Mouse (Mus musculus) liver, postnatal 0 days (tissue): ENCODE data around the gene Lrriq4. TPM values are rescaled to one million over a fixed set of nuclear protein-coding genes. Genes with fewer than 3 reads are reported as not detected.

Experiments used
- ATAC-seq: fragments of 200-750 bp; cut with Nextera tagmentation; 2 replicates; pipeline ENCODE4 v1.8.0; 2017; ENCODE audit warnings: mild to moderate bottlenecking, moderate library complexity
- DNase-seq: peaks from one replicate; pipeline ENCODE4 v3.0.0-alpha.2; 2016
- H3K27ac ChIP-seq: fragments of 300-500 bp; sonication (generic); 2 replicates; pipeline ENCODE4 v1.5.1; 2014; ENCODE audit warnings: antibody characterized with exemption, moderate library complexity, mild to moderate bottlenecking, low read depth
- H3K27me3 ChIP-seq: fragments of 300-500 bp; sonication (generic); 2 replicates; pipeline ENCODE4 v1.6.1; 2014; ENCODE audit warnings: low read length, control low read depth, mixed read lengths; ENCODE audit not compliant: insufficient read depth
- H3K36me3 ChIP-seq: fragments of 300-500 bp; sonication (generic); replicated peaks from 2 replicates; pipeline ENCODE4 v1.6.1; 2014; ENCODE audit warnings: mild to moderate bottlenecking, control low read depth, low read length, moderate library complexity, mixed read lengths; ENCODE audit not compliant: insufficient read depth
- H3K4me1 ChIP-seq: fragments of 300-500 bp; sonication (generic); 2 replicates; pipeline ENCODE4 v1.6.1; 2014; ENCODE audit warnings: antibody characterized with exemption, mild to moderate bottlenecking, control low read depth; ENCODE audit not compliant: insufficient read depth
- H3K4me2 ChIP-seq: fragments of 300-500 bp; sonication (generic); 2 replicates; pipeline ENCODE4 v1.6.1; 2014; ENCODE audit warnings: low read depth, mild to moderate bottlenecking, low read length, moderate library complexity, mixed read lengths
- H3K4me3 ChIP-seq: fragments of 300-500 bp; sonication (generic); 2 replicates; pipeline ENCODE4 v1.5.1; 2014; ENCODE audit warnings: low read depth, low read length
- H3K9ac ChIP-seq: fragments of 300-500 bp; sonication (generic); replicated peaks from 2 replicates; pipeline ENCODE4 v1.6.1; 2014; ENCODE audit warnings: mild to moderate bottlenecking, moderate library complexity
- H3K9me3 ChIP-seq: fragments of 300-500 bp; sonication (generic); 2 replicates; pipeline ENCODE4 v1.6.1; 2016; ENCODE audit warnings: mild to moderate bottlenecking, control low read depth, low read length, mixed read lengths
- CTCF ChIP-seq: sonication (generic); IDR thresholded peaks from 2 replicates; pipeline ENCODE4 v1.5.1; 2016; ENCODE audit warnings: antibody characterized with exemption, low read depth
- EP300 ChIP-seq: IDR thresholded peaks from 2 replicates; pipeline ENCODE4 v1.6.1; 2016; ENCODE audit warnings: antibody characterized with exemption, low read depth, mild to moderate bottlenecking
- WGBS: fragments of 180-500 bp; shearing (Covaris S2); extraction: QIAGEN DNeasy Blood & Tissue Kit; methylation state at CpG from one replicate; pipeline ENCODE4 v1.1.7; 2014; ENCODE audit not compliant: insufficient replicate concordance; 5-methylcytosine and 5-hydroxymethylcytosine counted together
- polyA plus RNA-seq: library from polyadenylated mRNA; unstranded; fragments of >200 nt; fragmentation: Nextera tagmentation; extraction: Ambion mirVana; gene quantifications from 2 replicates; pipeline ENCODE4 v1.2.1, GENCODE M21; 2015

The Lrriq4 gene
- polyA plus RNA-seq, 1 experiment from 2014 or later = not detected

DNA sequence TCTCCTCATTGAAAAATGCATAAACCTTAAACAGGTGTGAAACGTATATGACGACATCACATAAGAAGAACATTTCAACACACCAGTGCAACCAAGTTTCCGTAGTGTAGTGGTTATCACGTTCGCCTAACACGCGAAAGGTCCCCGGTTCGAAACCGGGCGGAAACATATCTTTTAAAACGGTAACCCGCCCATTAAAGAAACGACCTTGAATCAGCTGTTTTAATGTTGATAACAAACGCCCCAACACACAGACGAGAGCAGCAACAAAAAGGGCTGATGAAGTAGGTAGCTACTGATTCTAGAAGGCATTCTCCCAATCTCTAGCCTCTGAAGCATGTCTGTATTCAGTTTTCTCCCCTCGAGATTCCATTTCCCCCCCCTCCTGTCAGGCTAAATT is 43.1 kb upstream of the Lrriq4 start:
- no peaks in the 10 kb centered on the region for H3K9me3 ChIP-seq
- peaks cover 11% of the 10 kb centered on the region for H3K36me3 ChIP-seq
- TF ChIP-seq EP300 (peak; percentile 75), CTCF (no peak)
- WGBS = under 1% methylated on average over 17 of the region's 17 CpGs
- H3K9ac ChIP-seq = peak overlapping the region; percentile 65; the same call in 1 of the 2 replicates
- ATAC-seq (peak; percentile 26), DNase-seq (peak; percentile 89)
- peaks cover 24% of the 10 kb centered on the region for H3K4me1 ChIP-seq
- H3K4me3 ChIP-seq = peak overlapping the region; percentile 88
- peak overlapping the region; percentile 84 for H3K4me2 ChIP-seq
- peak overlapping the region; percentile 99 for H3K27ac ChIP-seq
- peaks cover 5% of the 10 kb centered on the region; the same call in 1 of the 2 replicates for H3K27me3 ChIP-seq

- peak overlapping the region; percentile 95 for H3K9ac ChIP-seq
- WGBS = under 1% methylated on average over 13 of the region's 13 CpGs
- TF ChIP-seq CTCF (no peak), EP300 (no peak)
These were observed 42.7 kb upstream of the Lrriq4 start for GRCm38 (mm10) chr3:30601610-30602064.

DNA sequence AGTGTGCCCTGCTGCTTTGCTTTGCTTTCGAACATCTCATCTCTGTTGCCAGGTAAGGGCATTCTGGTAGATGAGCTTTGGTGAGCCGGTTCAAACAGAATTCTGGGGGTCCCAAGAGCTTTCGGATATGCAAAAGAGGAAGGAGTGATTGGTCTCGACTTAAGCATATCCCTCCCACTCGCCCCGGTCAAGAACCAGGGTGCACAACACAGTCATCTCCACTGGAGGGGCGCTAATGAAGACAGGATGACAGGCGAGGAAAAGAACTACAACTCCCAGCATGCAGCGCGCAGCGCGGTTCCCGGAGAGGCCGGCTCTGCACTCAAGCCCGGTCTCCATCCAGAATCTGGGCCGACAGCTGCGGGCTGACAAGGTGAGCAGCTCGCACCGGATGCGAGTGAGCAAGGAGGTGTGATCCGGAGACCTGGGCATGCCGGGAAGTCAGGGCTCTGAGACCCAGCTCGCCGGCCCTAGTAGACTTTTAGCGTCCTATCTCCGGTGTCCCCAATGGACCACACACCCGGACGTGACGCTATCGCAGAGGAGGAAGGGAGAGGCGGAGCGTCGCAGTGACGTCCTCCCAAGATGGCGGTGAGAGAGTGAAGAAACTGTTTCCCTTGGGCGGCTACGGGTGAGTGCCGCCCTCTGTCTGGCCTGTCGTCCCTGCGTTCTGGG is 42.1 kb upstream of the Lrriq4 start, which contains the start of gene Mynn:
Mynn (plus strand) TSS at position 1 of the 675 bp plus-strand sequence.
- Histone ChIP-seq H3K9me3 (no peaks in the 10 kb centered on the region), H3K27ac (peak within 1 kb of the TSS; percentile 99), H3K9ac (peak within 1 kb of the TSS; percentile 95), H3K4me1 (peaks cover 24% of the 10 kb centered on the region), H3K27me3 (peaks cover 5% of the 10 kb centered on the region; the same call in 1 of the 2 replicates), H3K4me2 (peak within 1 kb of the TSS; percentile 84), H3K4me3 (peak within 1 kb of the TSS; percentile 88), H3K36me3 (peaks cover 17% of the 10 kb centered on the region)
- DNase-seq (peak; percentile 97), ATAC-seq (peak; percentile 92)
- WGBS = 0% methylated on average over 40 of the region's 40 CpGs
- 0 out of 2 replicates have a peak, but pooled peaks have one; percentile 10 for TF ChIP-seq EP300
- TF ChIP-seq CTCF = peak; percentile 67

More at GRCm38 (mm10) chr3:30601610-30602064, 42.7 kb upstream of the Lrriq4 start:
- Histone ChIP-seq H3K27ac (peak overlapping the region; percentile 99), H3K9me3 (no peaks in the 10 kb centered on the region), H3K27me3 (peaks cover 5% of the 10 kb centered on the region; the same call in 1 of the 2 replicates), H3K4me3 (peak overlapping the region; percentile 88), H3K4me1 (peaks cover 24% of the 10 kb centered on the region), H3K36me3 (peaks cover 15% of the 10 kb centered on the region), H3K4me2 (peak overlapping the region; percentile 84)
- ATAC-seq (no peak), DNase-seq (no peak)

DNA sequence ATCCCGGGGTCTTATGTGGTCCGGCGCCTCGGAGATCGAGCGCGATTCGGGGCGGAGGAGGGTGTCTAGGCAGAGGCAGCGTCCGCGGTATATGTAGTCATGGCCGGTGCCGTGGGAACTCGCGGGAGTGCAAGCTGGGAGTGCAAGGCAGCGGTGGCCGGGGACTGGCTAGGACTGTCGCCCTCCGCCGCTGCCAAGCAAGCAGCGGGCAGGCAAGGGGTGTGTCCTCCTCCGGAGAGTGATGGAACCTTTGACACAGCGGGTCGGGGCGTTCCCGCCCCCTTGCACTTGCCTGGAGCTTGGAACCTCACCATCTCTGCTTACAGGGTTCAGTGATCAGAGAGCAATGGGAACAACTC is 41.6 kb upstream of the Lrriq4 start:
- Histone ChIP-seq H3K9ac (peak overlapping the region; percentile 95), H3K9me3 (no peaks in the 10 kb centered on the region), H3K36me3 (peaks cover 23% of the 10 kb centered on the region), H3K4me3 (peak overlapping the region; percentile 88), H3K27me3 (peaks cover 4% of the 10 kb centered on the region; the same call in 1 of the 2 replicates), H3K4me2 (peak overlapping the region; percentile 84), H3K4me1 (peaks cover 24% of the 10 kb centered on the region), H3K27ac (peak overlapping the region; percentile 99)
- WGBS = 1% methylated on average over 26 of the region's 27 CpGs
- ATAC-seq (peak; percentile 74), DNase-seq (peak; percentile 88)
- no peak for TF ChIP-seq CTCF
- no peak for TF ChIP-seq EP300

DNA sequence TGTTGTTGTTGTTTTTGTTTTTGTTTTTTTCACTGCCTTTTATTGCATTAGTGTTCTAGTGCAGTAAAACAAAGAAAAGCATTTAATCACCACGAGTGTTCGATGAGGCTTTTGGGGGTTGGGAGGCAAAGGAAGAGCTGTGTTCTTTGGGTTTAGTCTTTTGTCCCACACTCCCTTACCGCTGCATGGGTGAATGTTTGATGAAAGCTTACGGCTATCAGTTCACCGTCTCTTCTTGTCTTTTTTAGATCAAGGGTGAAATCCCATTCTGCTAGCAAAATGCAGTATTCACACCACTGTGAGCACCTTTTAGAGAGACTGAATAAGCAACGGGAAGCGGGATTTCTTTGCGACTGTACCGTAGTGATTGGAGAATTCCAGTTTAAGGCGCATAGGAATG is 41.1 kb upstream of the Lrriq4 start:
- Histone ChIP-seq H3K4me1 (peaks cover 24% of the 10 kb centered on the region), H3K9ac (peak overlapping the region; percentile 95), H3K27me3 (peaks cover 3% of the 10 kb centered on the region; the same call in 1 of the 2 replicates), H3K4me2 (peak overlapping the region; percentile 84), H3K4me3 (peak overlapping the region; percentile 88), H3K27ac (peak overlapping the region; percentile 99), H3K9me3 (no peaks in the 10 kb centered on the region), H3K36me3 (peaks cover 26% of the 10 kb centered on the region)
- TF ChIP-seq EP300 (no peak), CTCF (no peak)
- ATAC-seq = no peak
- no peak for DNase-seq
- WGBS = 47% methylated on average over 10 of the region's 10 CpGs

DNA sequence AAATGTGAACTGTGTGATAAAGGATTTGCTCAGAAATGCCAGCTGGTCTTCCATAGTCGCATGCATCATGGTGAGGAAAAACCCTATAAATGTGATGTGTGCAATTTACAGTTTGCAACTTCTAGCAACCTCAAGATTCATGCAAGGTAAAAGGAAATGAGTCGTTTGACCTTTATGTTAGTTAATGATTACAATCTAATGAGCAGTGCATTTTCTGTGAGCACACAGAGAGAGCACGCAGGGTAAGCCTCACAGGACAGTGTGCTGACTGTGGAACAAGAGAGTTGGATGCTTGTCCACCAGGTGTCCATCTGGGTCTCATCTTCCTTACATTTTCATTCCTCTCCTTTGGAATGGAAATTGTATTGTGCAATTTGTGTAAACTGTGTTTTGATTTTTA is 35.3 kb upstream of the Lrriq4 start:
- Histone ChIP-seq H3K9me3 (no peaks in the 10 kb centered on the region), H3K9ac (no peak overlapping the region), H3K4me1 (peaks cover 1% of the 10 kb centered on the region), H3K36me3 (peaks cover 65% of the 10 kb centered on the region), H3K27me3 (no peaks in the 10 kb centered on the region), H3K4me2 (no peak overlapping the region), H3K4me3 (no peak overlapping the region), H3K27ac (no peak overlapping the region)
- WGBS = 68% methylated on average over 3 of the region's 3 CpGs
- no peak for TF ChIP-seq CTCF
- TF ChIP-seq EP300 = no peak
- ATAC-seq (no peak), DNase-seq (no peak)
